Mouse (Mus musculus): Measurements from ENCODE around the gene Gm20772. TPM values are rescaled to one million over a fixed set of nuclear protein-coding genes. Genes with fewer than 3 reads are reported as not detected.
"Not testable (repeated sequence)": the region's sequence is repeated elsewhere in the genome, so short reads cannot be mapped to it uniquely, and the experiment has no call there.

Gene Gm20772
- total RNA-seq (2021): not detected
- long read RNA-seq, experiment 1: 0 reads
- long read RNA-seq, experiment 2: 0 reads

DNA sequence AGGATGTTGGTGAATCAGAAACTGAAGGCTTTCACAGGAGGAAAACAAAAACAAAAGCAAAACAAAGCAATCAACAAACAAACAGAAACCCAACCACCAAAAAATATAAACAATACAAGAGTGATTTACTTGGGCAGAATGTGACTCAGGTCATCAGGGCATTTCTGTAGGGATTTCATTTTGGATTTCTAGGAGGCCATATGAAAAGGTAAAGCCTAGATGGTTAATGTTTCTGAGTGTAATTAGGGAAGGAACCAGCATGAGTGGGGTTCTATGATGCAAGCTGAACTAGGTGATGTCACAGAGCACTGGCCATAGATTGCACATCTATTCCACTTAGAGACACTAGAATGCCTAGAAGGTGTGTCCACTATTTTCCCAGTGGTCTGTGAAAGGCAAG is at the start of gene Gm20772, which contains the start of gene Gm20831:
Gene Gm20772 (plus strand): TSS at position 301 of the 400 bp plus-strand sequence.
Gene Gm20831 (plus strand): TSS at position 301 of the 400 bp plus-strand sequence.
- DNase-seq (ENCODE audit: low spot score in 2 of 2): not testable (repeated sequence)

DNA sequence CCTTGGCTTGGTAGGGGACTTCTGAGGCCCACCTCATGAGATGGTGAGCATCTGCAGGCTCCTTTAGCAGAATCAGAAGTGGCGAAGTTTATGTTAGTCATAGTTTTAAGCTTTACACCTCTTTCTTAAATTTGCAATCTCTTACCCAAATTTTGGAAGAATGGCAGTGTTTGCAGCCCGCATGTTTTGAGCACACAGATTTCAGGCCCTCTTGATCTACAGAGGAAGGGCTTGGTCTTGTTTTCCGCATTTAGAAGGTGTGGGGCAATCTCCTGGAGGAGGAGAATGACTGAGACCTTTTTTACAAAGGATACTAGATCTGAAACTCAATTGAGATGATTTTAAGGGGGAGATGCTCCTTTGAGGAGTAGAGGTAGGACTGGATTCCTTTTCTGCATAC is 28.4 kb upstream of the Gm20772 start, which contains the start of gene Gm21904:
Gene Gm21904 (minus strand): TSS at position 101 of the 400 bp plus-strand sequence.
- DNase-seq (ENCODE audit: low spot score in 2 of 2): not testable (repeated sequence)

Other genes starting within 250 kb of the Gm20772 start
- not detected for gene Gm21904, start 28.5 kb upstream of the Gm20772 start, total RNA-seq (2021)
- not detected for gene Gm20831, start within 50 bp of the Gm20772 start, total RNA-seq (2021)
- not detected for gene Srsy, start 62.6 kb downstream of the Gm20772 start, total RNA-seq (2021)
- gene Gm21764, start 187.1 kb downstream of the Gm20772 start, total RNA-seq (2021): not detected
- gene Ssty1, start 214.4 kb downstream of the Gm20772 start, total RNA-seq (2021): not detected